Mouse (Mus musculus): ENCODE data around the gene Hexim1.

DNA sequence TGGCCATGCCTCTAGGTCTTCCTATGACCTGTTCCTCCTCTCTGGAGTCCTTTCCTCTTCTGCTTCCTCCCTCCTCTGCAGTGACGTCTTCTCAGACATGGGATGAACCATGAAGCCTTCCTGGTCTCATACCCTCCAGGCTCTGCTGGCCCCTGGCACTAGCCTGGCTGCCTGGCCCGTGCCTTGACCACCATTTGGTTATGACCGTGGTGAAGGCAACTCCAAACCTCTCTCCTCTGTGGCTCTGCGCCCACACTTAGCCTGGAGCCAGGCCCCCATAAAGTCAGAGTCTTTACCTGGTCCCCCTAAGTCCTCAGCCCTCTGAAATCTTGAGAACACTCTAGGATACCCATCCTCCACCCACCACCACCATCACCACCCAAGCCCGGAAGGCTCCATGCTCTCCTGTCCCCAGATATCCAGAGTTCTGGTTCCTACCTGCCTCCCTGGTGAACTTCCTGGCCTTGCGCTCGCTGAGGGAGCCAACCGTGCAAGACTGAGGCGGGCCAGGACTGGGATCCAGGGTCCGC, 41.8 kb upstream of the Hexim1 start:
- TF ChIP-seq CTCF (IDR thresholded peaks at IDR 0.05; ENCODE audit: borderline replicate concordance, insufficient read depth, low read length) (no peak), POLR2A (IDR thresholded peaks at IDR 0.05; ENCODE audit: low read depth, low read length) (no peak)
